Mouse (Mus musculus) thymus, adult 2 months (tissue): Measurements from ENCODE around the gene Pcsk5.

Experiments
- CTCF ChIP-seq: fragments of 200-500 bp; IDR thresholded peaks from 2 replicates; pipeline ENCODE4 v1.5.1; 2012; ENCODE audit warnings: mild to moderate bottlenecking, control low read depth, low read length, moderate library complexity, borderline replicate concordance; ENCODE audit not compliant: control insufficient read depth, poor library complexity, insufficient read depth; ENCODE audit errors: extremely low read depth
- POLR2A ChIP-seq: fragments of 200-500 bp; IDR thresholded peaks from 2 replicates; pipeline ENCODE4 v1.6.1; 2012; ENCODE audit warnings: mild to moderate bottlenecking, low read length, control low read depth, moderate library complexity; ENCODE audit not compliant: control insufficient read depth, poor library complexity, insufficient read depth; ENCODE audit errors: extremely low read depth

DNA sequence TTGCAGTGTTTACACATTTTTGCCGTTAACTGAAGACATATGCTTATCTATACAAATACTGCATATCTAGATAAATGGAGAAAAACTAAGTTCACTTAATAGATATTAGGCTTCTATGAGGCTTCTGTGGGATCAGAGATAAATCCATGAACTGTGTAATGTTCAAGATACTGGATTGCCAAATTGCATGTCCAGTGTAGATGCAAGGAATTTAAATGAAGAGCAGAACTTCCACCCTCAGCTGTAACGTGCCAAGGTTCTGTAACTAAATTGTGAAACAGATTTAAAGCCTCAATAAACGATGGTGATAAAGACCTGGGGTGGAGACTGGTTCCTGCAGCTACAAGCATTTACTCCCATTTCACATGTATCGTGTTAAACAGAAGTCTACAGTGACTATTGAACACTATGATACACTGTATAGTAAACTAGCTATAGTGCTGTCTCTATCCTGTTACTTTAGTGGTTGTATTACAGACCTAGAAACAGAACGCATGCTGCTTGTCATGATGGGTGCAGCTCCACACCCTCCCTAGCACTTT, 23.9 kb downstream of the Pcsk5 start:
- TF ChIP-seq POLR2A (no peak), CTCF (no peak)
